Mouse (Mus musculus) small intestine, adult 2 months (tissue): ENCODE data around the gene Olfr213. TPM values are rescaled to one million over a fixed set of nuclear protein-coding genes. Genes with fewer than 3 reads are reported as not detected.

ENCODE experiments used
- H3K27ac ChIP-seq: fragments of 200-500 bp; 2 replicates; pipeline ENCODE4 v1.5.1; 2012; ENCODE audit warnings: low read depth, low read length, control low read depth, inconsistent platforms; ENCODE audit not compliant: insufficient read depth
- H3K27me3 ChIP-seq: fragments of 200-500 bp; 2 replicates; pipeline ENCODE4 v1.6.1; 2012; ENCODE audit warnings: mild to moderate bottlenecking, moderate library complexity, low read length, inconsistent platforms; ENCODE audit not compliant: control insufficient read depth, insufficient read depth
- H3K36me3 ChIP-seq: fragments of 200-500 bp; 2 replicates; pipeline ENCODE4 v1.6.1; 2012; ENCODE audit warnings: mild to moderate bottlenecking, low read length, control low read depth, inconsistent platforms; ENCODE audit not compliant: control insufficient read depth, insufficient read depth
- H3K4me1 ChIP-seq: fragments of 200-500 bp; 2 replicates; pipeline ENCODE4 v1.6.1; 2012; ENCODE audit warnings: low read length, inconsistent platforms, mixed read lengths; ENCODE audit not compliant: control insufficient read depth, insufficient read depth, insufficient read length
- H3K4me3 ChIP-seq: fragments of 200-500 bp; 2 replicates; pipeline ENCODE4 v1.5.1; 2012; ENCODE audit warnings: low read depth, mild to moderate bottlenecking, control low read depth, inconsistent platforms, low read length, moderate library complexity
- CTCF ChIP-seq: fragments of 200-500 bp; IDR thresholded peaks from 2 replicates; pipeline ENCODE4 v1.5.1; 2012; ENCODE audit warnings: low read depth, mild to moderate bottlenecking, control low read depth, inconsistent platforms, low read length, moderate library complexity, mixed read lengths; ENCODE audit not compliant: insufficient replicate concordance, insufficient read length; ENCODE audit errors: extremely low read depth
- POLR2A ChIP-seq: fragments of 200-500 bp; IDR thresholded peaks from 2 replicates; pipeline ENCODE4 v1.6.1; 2012; ENCODE audit warnings: low read depth, mild to moderate bottlenecking, control low read depth, inconsistent platforms, low read length, moderate library complexity
- WGBS: fragments of 180-500 bp; shearing (Covaris S2); methylation state at CpG from one replicate; pipeline ENCODE4 v1.1.7; 2018; 5-methylcytosine and 5-hydroxymethylcytosine counted together
- polyA plus RNA-seq: library from polyadenylated mRNA; depleted of rRNA; stranded (reverse); fragments of >200 nt; gene quantifications from 2 replicates; pipeline ENCODE4 v1.2.3, GENCODE M21; 2012; rRNA removed

Gene Olfr213
- polyA plus RNA-seq, 1 experiment = not detected

DNA sequence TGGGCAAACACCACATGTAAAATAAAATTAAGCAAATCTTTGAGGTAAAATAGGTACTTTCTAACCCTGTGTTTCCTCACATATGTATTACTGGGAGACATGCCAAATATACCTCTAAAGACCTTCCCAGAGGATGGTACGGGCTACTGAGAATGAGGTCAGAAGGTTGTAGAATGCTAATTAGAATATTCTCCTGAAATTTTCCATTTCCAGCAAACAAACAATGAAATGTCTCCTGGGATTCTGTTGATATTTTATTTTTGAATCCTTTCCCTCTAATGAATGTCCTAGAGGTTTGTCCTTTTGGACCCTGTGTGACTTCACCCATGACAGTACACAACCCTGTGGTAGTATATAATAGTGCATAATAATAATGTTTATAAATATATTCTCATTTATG is 15.7 kb downstream of the Olfr213 start, which contains the start of gene Olfr214:
TSS of gene Olfr214 (plus strand) at position 301 of the 400 bp plus-strand sequence.
- no peak within 1 kb of the TSS for H3K27ac ChIP-seq
- no peaks in the 10 kb centered on the region for H3K36me3 ChIP-seq
- H3K27me3 ChIP-seq = no peaks in the 10 kb centered on the region
- 66% methylated on average over 1 of the region's 1 CpGs for WGBS
- H3K4me1 ChIP-seq = no peaks in the 10 kb centered on the region
- no peak within 1 kb of the TSS for H3K4me3 ChIP-seq
- no peak for TF ChIP-seq CTCF
- no peak for TF ChIP-seq POLR2A

- Histone ChIP-seq H3K4me3 (no peak overlapping the region), H3K4me1 (no peaks in the 10 kb centered on the region), H3K27me3 (no peaks in the 10 kb centered on the region), H3K27ac (no peak overlapping the region), H3K36me3 (no peaks in the 10 kb centered on the region)
- WGBS = 49% methylated on average over 3 of the region's 3 CpGs
- TF ChIP-seq POLR2A (no peak), CTCF (no peak)
Observed at GRCm38 (mm10) chr6:116554952-116555351, 16.7 kb downstream of the Olfr213 start.

DNA sequence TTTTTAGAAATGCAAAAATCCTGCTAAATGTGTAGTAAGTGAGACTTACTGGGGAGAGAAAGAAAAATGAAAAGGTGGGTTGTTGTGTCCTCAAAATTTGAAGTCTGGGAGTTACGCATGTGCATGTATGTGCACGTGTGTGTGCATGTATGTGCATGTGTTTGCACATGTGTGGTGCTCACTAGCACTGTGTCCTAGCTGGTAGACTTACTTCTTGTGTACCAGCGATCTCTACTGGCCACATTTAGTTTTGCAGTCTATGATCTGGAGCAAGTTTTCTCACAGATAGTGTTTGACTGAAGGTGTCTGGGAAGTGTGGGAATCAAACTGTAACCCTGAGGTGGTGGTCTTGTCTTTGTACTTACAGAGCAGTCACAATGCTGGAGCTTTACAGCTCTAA is 31.6 kb downstream of the Olfr213 start:
- TF ChIP-seq POLR2A (no peak), CTCF (no peak)
- H3K4me1 ChIP-seq = no peaks in the 10 kb centered on the region
- no peaks in the 10 kb centered on the region for H3K36me3 ChIP-seq
- 23% methylated on average over 3 of the region's 3 CpGs for WGBS
- no peaks in the 10 kb centered on the region for H3K27me3 ChIP-seq
- no peak overlapping the region for H3K27ac ChIP-seq
- H3K4me3 ChIP-seq = no peak overlapping the region

DNA sequence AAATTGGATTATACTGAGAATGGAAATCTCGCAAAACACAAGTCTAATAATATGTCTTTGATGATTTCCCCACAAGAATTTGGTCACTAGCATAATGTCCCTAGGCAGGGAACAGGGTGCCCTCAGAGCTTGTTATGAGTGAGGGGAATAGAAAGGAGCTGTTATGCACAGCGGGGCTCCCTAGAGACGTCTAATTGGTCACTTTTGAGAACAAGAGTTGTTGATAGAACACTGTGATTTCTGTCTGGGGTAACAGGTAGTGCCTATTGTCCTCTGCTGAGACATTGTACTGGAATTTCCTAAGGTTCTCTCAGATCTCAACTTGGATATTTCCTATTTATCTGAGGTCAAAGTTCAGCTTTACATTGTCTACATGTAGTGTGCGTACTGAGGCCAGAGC is 45.8 kb downstream of the Olfr213 start, which contains the start of gene Olfr215:
TSS of gene Olfr215 (minus strand) at position 101 of the 400 bp plus-strand sequence.
- no peaks in the 10 kb centered on the region for H3K27me3 ChIP-seq
- no peaks in the 10 kb centered on the region for H3K36me3 ChIP-seq
- TF ChIP-seq CTCF = no peak
- no peak for TF ChIP-seq POLR2A
- H3K4me1 ChIP-seq = no peaks in the 10 kb centered on the region
- no peak within 1 kb of the TSS for H3K4me3 ChIP-seq
- no peak within 1 kb of the TSS for H3K27ac ChIP-seq
- WGBS = 65% methylated on average over 4 of the region's 4 CpGs

Other genes with a start within 250 kb of the Olfr213 start
- gene March8, start 200.4 kb upstream of the Olfr213 start, polyA plus RNA-seq = 39.1 and 65.1 TPM in 2 replicates
- gene Alox5, start 77.3 kb upstream of the Olfr213 start, polyA plus RNA-seq = 2.9 and 3.6 TPM in 2 replicates
- not detected in 2 replicates for gene Olfr211, start 49.4 kb upstream of the Olfr213 start, polyA plus RNA-seq
- gene Olfr212, start 31.9 kb upstream of the Olfr213 start, polyA plus RNA-seq = not detected in 2 replicates
- 0.11 TPM in 1 of 2 replicates, not detected in the other for gene Gm5580, start 12.7 kb downstream of the Olfr213 start, polyA plus RNA-seq
- not detected in 2 replicates for gene Olfr214, start 15.8 kb downstream of the Olfr213 start, polyA plus RNA-seq
- gene Olfr215, start 45.7 kb downstream of the Olfr213 start, polyA plus RNA-seq = not detected in 2 replicates
- gene Zfp422, start 90.5 kb downstream of the Olfr213 start, polyA plus RNA-seq = 1.3 and 2.9 TPM in 2 replicates
- gene Depp1, start 112.2 kb downstream of the Olfr213 start, polyA plus RNA-seq = 1.4 and 2.6 TPM in 2 replicates
- gene Rassf4, start 135.5 kb downstream of the Olfr213 start, polyA plus RNA-seq = 3.7 and 4.4 TPM in 2 replicates
- gene Tmem72, start 178.5 kb downstream of the Olfr213 start, polyA plus RNA-seq = not detected in 2 replicates